Mouse (Mus musculus) brain, embryonic 14.5 days (tissue): ENCODE data around the gene Pigz.

Experiments
- CTCF ChIP-seq: fragments of 200-500 bp; IDR thresholded peaks from 2 replicates; pipeline ENCODE4 v1.5.1; 2012; ENCODE audit warnings: inconsistent platforms, mild to moderate bottlenecking, moderate library complexity, borderline replicate concordance; ENCODE audit not compliant: insufficient read depth, insufficient read length; ENCODE audit errors: extremely low read depth
- POLR2A ChIP-seq: fragments of 200-500 bp; IDR thresholded peaks from 2 replicates; pipeline ENCODE4 v1.6.1; 2012; ENCODE audit warnings: mild to moderate bottlenecking, inconsistent platforms, borderline replicate concordance; ENCODE audit not compliant: poor library complexity, insufficient read depth, insufficient read length, severe bottlenecking; ENCODE audit errors: extremely low read depth

DNA sequence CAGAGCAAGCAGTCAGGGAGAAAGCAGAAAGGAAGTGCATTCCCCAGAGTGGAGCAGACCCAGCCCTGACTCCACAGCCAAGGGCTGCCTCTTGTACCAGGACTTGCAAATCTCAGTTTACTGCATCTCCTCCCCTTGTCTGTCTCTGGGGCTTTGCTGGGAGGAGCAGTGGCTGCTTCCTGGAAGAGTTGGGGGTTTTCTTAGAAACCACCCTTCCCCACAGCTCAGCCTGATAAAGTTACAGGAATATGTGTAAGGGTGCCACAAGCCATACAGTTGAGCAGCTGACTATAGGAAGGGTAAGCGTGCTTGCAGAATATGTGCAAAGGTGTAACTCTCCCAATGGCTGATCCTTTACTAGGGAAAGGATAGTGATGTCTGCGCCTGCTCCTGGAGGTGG is 6.9 kb downstream of the Pigz start:
- TF ChIP-seq POLR2A (no peak), CTCF (no peak)
